ENCODE assay signal across 8 mouse cellular contexts in genomic region chr11:120643601-120643987, GRCm38 (mm10). TPM values are rescaled to one million over a fixed set of nuclear protein-coding genes. Genes with fewer than 3 reads are reported as not detected.
DNase-seq lines count a peak whose midpoint lies in the region; ATAC-seq and TF ChIP-seq lines count a peak whose summit lies in the region.

TSS of gene Pycr1 (minus strand) at chr11:120643769.

- H3K36me3 ChIP-seq in ES-E14 (ENCODE audit: control insufficient read depth, insufficient read depth, low read length, poor library complexity, severe bottlenecking), result peaks cover 3% of the 10 kb centered on the region; the same call in 1 of the 2 replicates
- H3K36me3 ChIP-seq in forebrain, embryonic 16.5 days (ENCODE audit: control insufficient read depth, insufficient read depth), result no peaks in the 10 kb centered on the region
- H3K36me3 ChIP-seq in lung, embryonic 15.5 days, result no peaks in the 10 kb centered on the region

- DNase-seq in ES-E14 (ENCODE audit: low read depth, low spot score), result peak; percentile 87
- DNase-seq in cerebellum, adult 11-12 months, result peak; percentile 91
- peak; percentile 95 for DNase-seq in heart, postnatal 4 days
- DNase-seq in layer of hippocampus, adult 8-10 months (ENCODE audit: low spot score in 2 of 2), result peak; percentile 91
- DNase-seq in ovary, adult 18-20 months (ENCODE audit: low spot score), result peak; percentile 89
- DNase-seq in thymus, postnatal 0 days (ENCODE audit: low spot score), result peak; percentile 94

- WGBS in forebrain, embryonic 16.5 days, result 1% methylated on average over 15 of the region's 15 CpGs
- under 1% methylated on average over 15 of the region's 15 CpGs for WGBS in lung, embryonic 15.5 days

- H3K9ac ChIP-seq in ES-E14 (ENCODE audit: insufficient read depth, low read depth, low read length, poor library complexity, severe bottlenecking), result peak within 1 kb of the TSS; percentile 81
- peak within 1 kb of the TSS; percentile 79 for H3K9ac ChIP-seq in forebrain, embryonic 16.5 days (replicated peaks; ENCODE audit: low read depth, low read length)
- peak within 1 kb of the TSS; percentile 54 for H3K9ac ChIP-seq in lung, embryonic 15.5 days

- H3K27me3 ChIP-seq in forebrain, embryonic 16.5 days (replicated peaks; ENCODE audit: control insufficient read depth, insufficient read depth, low read length), result no peaks in the 10 kb centered on the region
- peaks cover 24% of the 10 kb centered on the region for H3K27me3 ChIP-seq in lung, embryonic 15.5 days

- peak; percentile 100 for ATAC-seq in forebrain, embryonic 16.5 days
- ATAC-seq in lung, embryonic 15.5 days (ENCODE audit: borderline replicate concordance, extremely low read depth, low FRiP score, low TSS enrichment), result peak; percentile 100

- in situ Hi-C loops in ES-E14 (cut with MboI; ENCODE audit: low sequenced_read_pairs in 2 of 2, unreplicated experiment in 2 of 2), result no loop called here

- H3K4me3 ChIP-seq in ES-E14 (ENCODE audit: insufficient read depth in 1 of 2, low read depth in 1 of 2, low read length in 2 of 2, poor library complexity in 1 of 2, severe bottlenecking in 1 of 2), result peak within 1 kb of the TSS; percentile 72 to 82
- peak within 1 kb of the TSS; percentile 62 for H3K4me3 ChIP-seq in forebrain, embryonic 16.5 days (replicated peaks; ENCODE audit: low read length)
- H3K4me3 ChIP-seq in lung, embryonic 15.5 days, result peak within 1 kb of the TSS; percentile 55

- no peak within 1 kb of the TSS; the same call in 1 of the 2 replicates for H3K27ac ChIP-seq in ES-E14 (ENCODE audit: insufficient read depth, low read depth, low read length, poor library complexity, severe bottlenecking)
- peak within 1 kb of the TSS; percentile 47; the same call in 1 of the 2 replicates for H3K27ac ChIP-seq in forebrain, embryonic 16.5 days (ENCODE audit: low read length)
- no peak within 1 kb of the TSS for H3K27ac ChIP-seq in lung, embryonic 15.5 days

- peaks cover 0 to 21% of the 10 kb centered on the region in 2 experiments; a peak in 1 of 4 replicates for H3K4me1 ChIP-seq in ES-E14 (ENCODE audit: control insufficient read depth in 2 of 2, insufficient read depth in 2 of 2, low read length in 2 of 2, poor library complexity in 1 of 2)
- H3K4me1 ChIP-seq in forebrain, embryonic 16.5 days (replicated peaks; ENCODE audit: control insufficient read depth, insufficient read depth, low read length), result peaks cover 17% of the 10 kb centered on the region
- H3K4me1 ChIP-seq in lung, embryonic 15.5 days, result peaks cover 24% of the 10 kb centered on the region

- no peaks in the 10 kb centered on the region for H3K9me3 ChIP-seq in ES-E14 (ENCODE audit: control insufficient read depth, insufficient read depth, low read depth, low read length)
- no peaks in the 10 kb centered on the region for H3K9me3 ChIP-seq in forebrain, embryonic 16.5 days (ENCODE audit: control insufficient read depth, low read length)
- H3K9me3 ChIP-seq in lung, embryonic 15.5 days, result no peaks in the 10 kb centered on the region

- H3K4me2 ChIP-seq in forebrain, embryonic 16.5 days (ENCODE audit: low read length), result peak within 1 kb of the TSS; percentile 98
- peak within 1 kb of the TSS; percentile 96 for H3K4me2 ChIP-seq in lung, embryonic 15.5 days

TF ChIP-seq in ES-E14, 5 proteins besides CTCF, POLR2A, EP300 and RAD21:
- 0 out of 2 replicates have a peak, but pooled peaks have one; percentile 47 for TF ChIP-seq CHD2 (IDR thresholded peaks at IDR 0.05; ENCODE audit: low read depth, low read length)
- peak; percentile 37; the same call in 1 of the 2 replicates for TF ChIP-seq HCFC1 (IDR thresholded peaks at IDR 0.05; ENCODE audit: borderline replicate concordance, insufficient read depth, low read length)
- no peak for TF ChIP-seq ZNF384 (IDR thresholded peaks at IDR 0.05; ENCODE audit: low read depth, low read length)

RNA-seq across cellular contexts. Expression of gene Pycr1, which starts in this region (rescaled TPM):
- 19.0 and 19.6 TPM in 2 replicates for total RNA-seq in ES-E14 (2012; rRNA removed)
- 34.9 and 36.5 TPM in 2 replicates for polyA plus RNA-seq in forebrain, embryonic 16.5 days (2015; fragmentation: Nextera tagmentation; extraction: Ambion mirVana)
- 1 to 10 TPM; 7.9 to 8.0 TPM for total RNA-seq in heart, postnatal 4 days (2021)
- total RNA-seq in layer of hippocampus, adult 8-10 months (2022), result 1 to 10 TPM; 1.1 to 1.6 (median 1.3) TPM
- polyA plus RNA-seq in lung, embryonic 15.5 days (2015; fragmentation: Nextera tagmentation; extraction: Ambion mirVana), result 25.4 and 27.2 TPM in 2 replicates
- 1.7 and 2.9 TPM in 2 replicates for polyA plus RNA-seq in thymus, postnatal 0 days (2015; fragmentation: Nextera tagmentation; extraction: Ambion mirVana)
